Mouse (Mus musculus): ENCODE data around the gene Atp13a5.

- TF ChIP-seq EP300 (IDR thresholded peaks at IDR 0.05; ENCODE audit: insufficient read depth, low read depth, low read length) (no peak), CTCF (IDR thresholded peaks at IDR 0.05; ENCODE audit: low read depth, low read length) (no peak)
These were observed 49.3 kb downstream of the Atp13a5 start for GRCm38 (mm10) chr16:29329213-29329612.

Measured in ES-Bruce4 (cell line).